Mouse (Mus musculus) lung, postnatal 4 days (tissue): Measurements from ENCODE around the gene Fastkd5.
"Not testable (repeated sequence)": the region's sequence is repeated elsewhere in the genome, so short reads cannot be mapped to it uniquely, and the experiment has no call there.

Experiments
- DNase-seq, 2 experiments: peaks; one replicate each; pipeline ENCODE4 v3.0.0; 2021

Fastkd5 gene

GRCm38 (mm10) chr2:130629839-130630203 lies at the start of gene Fastkd5, which contains the start of gene Ubox5:
Fastkd5 (minus strand) TSS chr2:130630027.
Ubox5 (minus strand) TSS chr2:130630038.
- DNase-seq: peak; percentile 90 to 94

DNA sequence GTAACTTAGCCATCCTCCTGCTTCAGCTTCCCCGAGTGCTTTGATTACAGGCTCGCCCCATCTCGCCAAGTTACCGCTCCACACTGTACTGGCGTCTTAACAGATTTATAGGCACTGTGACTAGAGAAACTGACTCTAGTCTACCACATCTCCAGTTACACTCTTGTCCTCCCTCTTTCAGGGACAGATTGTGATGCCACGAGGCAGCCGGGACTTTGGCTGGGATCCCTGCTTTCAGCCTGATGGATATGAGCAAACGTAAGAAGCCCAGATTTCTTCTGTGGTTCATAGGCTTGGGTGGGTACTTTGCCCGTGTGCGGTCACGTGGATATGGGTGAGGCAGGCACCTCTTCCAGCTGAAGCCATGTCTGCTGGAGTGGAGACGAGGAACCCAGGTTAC lies 49.3 kb upstream of the Fastkd5 start:
- no peak for DNase-seq

GRCm38 (mm10) chr2:130677211-130677610 lies 47.4 kb upstream of the Fastkd5 start:
- DNase-seq: no peak

GRCm38 (mm10) chr2:130667559-130667958 lies 37.7 kb upstream of the Fastkd5 start, which contains the start of gene Itpa:
Itpa (plus strand) TSS chr2:130667610.
- DNase-seq: peak; percentile 89 to 92

GRCm38 (mm10) chr2:130664102-130664701 lies 34.4 kb upstream of the Fastkd5 start, which contains the start of gene Ddrgk1:
Ddrgk1 (minus strand) TSS chr2:130664659.
- peak; percentile 94 to 96 for DNase-seq

DNA sequence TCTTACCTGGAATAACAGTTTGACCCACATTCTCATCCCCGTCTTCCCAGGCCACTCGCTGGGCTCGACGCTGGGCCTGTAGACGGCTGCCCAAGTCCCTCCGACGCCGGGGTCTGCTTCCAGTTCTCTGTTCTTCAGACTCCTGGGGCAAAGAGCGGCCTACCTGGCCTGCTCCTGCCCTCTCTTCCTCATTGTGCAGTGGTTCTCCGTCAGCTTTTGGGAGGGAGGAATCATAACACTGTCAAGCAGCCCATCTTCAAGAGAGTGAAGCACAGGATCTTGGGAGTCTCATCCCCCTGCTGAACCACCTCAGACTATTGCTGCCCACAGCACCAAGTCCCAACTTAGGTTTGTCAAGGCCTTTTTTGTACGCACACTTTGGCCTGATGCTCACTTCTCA lies 33.5 kb upstream of the Fastkd5 start:
- DNase-seq: no peak

DNA sequence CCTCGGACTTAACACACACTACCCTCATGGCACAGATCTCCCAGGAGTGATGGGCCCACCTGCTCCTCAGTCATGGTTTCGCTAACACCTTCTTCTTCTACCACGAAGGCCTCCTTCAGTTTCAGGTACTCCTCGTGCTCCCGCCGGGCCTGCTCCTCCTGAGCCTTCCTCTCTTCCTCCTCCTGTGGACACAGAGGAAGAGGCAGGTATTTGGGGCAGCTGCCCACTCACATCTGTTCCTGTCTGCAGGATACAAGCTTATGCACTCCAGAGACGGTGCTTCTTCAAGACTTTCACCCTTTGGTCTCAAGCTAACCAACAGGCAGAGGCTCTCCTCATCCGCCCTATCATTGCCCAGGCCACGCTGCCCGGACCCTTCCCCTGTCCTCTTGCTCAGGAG lies 28.7 kb upstream of the Fastkd5 start:
- DNase-seq: no peak

GRCm38 (mm10) chr2:130657541-130657940 lies 27.7 kb upstream of the Fastkd5 start:
- DNase-seq: no peak

GRCm38 (mm10) chr2:130656536-130656935 lies 26.7 kb upstream of the Fastkd5 start:
- DNase-seq: no peak

- no peak for DNase-seq
Observed at GRCm38 (mm10) chr2:130655660-130656339, 26.0 kb upstream of the Fastkd5 start.

DNA sequence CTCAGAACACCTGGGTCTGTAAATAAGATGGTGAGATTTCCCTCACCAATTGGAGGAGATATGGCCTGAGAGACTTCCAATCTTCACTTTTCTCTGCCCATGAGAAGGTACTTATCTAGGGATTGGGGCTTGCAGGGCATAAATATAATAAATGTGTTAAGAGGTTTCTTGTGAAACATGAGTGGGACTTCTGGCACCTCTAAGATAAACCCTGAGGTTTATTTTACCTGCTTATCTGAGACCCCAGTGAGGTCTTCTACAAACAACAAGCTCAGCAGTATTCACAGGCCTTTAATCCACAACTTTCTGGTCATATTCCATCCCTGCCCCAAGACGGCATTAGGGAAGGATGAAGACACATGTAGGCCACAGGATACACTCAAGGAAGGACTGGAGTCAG lies 23.9 kb upstream of the Fastkd5 start:
- DNase-seq: no peak

DNA sequence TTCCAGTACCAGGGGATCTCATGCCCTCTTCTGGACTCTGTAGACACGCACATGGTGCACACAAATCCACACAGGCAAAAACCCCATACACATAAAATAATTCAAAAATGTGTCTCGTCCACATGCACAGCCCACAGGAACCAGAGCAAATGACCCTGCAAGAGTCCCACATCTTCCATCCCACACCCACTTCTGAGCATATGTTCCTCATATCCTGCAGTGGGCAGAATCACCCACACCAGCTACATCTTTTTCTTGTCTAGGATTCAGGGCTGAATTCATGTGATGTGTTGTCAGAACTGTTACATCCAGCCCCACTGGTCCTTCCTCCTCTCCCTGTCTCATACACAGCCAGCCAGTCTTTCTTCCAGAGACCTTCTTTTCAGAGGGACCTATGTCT lies 23.5 kb upstream of the Fastkd5 start:
- no peak for DNase-seq

DNA sequence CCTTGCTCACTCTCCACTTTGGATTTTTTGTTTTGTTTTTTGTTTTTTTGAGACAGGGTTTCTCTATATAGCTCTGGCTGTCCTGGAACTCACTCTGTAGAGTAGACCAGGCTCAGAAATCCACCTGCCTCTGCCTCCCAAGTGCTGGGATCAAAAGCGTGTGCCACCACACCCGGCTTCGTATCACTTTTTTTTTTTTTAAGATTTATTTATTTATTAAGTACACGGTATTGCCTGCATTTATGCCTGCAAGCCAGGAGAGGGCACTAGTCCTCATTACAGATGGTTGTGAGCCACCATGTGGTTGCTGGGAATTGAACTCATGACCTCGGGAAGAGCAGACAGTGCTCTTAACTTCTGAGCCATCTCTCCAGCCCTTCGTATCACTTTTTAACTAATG lies 19.2 kb upstream of the Fastkd5 start:
- not testable (repeated sequence) for DNase-seq

DNA sequence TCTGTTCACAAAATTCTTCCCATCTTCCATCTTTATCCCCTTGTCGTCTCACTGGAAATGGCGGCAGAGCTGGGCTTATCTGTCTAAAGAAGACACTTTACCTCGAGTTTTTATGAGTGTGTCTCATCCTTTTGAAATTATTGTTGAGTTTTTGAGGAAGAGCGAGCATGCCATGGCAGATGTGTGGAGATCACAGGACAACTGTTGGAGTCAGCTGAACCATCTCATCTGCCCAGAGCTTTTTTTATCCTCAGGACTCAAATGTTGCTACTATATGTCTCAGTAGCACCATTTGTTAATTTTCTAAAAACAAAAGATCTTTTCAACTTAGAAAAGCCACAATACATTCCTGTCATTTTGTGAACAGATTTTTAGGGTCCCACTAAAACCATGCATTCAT lies 15.4 kb upstream of the Fastkd5 start:
- no peak for DNase-seq

DNA sequence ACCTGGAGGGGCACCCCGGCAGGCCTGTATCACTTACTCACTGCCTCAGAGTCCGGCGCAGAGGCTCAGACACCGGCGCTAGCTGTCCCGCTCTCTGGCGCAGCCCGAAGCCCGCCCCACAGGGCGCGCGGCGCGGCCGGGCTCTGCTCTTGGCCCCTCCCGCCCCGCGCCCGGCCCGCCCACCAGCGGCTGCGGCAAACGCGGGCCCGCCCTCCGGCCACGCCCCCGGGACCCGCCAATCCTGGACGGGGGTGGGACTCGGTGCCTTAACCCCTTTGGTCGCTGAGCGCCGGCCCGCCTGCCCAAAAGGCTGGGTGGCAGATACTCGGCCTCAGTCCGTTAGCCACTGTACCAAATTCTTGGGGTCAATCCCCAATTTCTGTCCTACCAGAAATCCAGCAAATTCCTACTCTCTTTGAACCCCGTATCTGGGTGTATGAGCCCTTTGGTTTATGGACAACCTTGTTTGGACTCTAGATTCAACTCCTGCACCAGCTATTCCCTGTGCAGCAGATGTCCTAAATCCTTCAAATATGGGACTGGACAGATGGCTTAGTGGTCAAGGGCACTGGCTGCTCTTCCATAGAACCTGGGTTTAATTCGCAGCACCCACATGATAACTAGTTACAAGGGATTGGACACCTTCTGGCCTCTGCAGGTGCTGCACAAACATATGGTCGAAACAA lies 13.0 kb upstream of the Fastkd5 start, which contains the start of gene Lzts3:
Lzts3 (minus strand) TSS at position 120 of the 686 bp plus-strand sequence.
- peak; percentile 95 for DNase-seq

DNA sequence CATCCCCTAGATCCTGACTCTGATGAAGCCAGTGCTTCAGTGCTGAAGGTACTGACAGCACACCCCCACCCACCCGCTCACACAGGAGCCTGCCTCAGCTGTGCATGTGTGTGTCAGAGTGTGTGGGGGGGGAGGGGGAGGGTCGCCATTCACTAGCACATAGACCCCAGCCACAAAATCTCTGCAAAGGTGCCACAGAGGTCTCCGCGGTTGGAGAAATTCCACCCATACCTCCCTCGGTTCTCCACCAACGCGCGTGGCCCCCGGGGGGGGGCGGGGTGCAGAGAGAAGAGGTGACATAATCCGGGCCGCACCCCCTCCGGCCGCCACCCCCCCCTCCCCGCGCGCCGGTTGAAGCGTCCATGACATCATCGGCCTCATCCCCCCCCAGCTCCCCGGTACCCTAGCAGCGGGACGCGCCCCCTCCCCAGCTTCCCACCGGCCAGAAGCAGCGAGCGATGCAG lies 12.4 kb upstream of the Fastkd5 start:
- DNase-seq: no peak

GRCm38 (mm10) chr2:130641351-130642025 lies 11.7 kb upstream of the Fastkd5 start:
- no peak for DNase-seq

DNA sequence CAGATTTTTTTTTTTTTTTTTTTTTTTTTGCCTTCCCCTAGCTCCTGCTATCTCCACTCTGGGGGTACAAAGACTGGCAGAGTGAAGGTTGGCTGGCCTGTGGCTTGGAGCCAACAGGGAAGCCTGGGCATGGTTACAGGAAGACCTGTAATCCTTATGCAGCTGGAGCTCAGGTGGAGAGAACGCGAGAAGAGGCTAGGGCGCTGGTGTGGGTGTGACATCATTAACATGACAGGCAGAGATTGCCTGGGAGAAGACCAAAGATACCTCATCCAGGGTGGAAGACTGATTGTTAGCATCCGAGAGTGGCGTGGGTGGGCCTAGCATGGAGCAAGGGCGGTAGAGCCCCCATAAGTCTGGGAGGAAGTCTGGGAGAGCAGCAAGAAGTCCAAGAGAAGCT lies 9.4 kb upstream of the Fastkd5 start:
- no peak for DNase-seq

DNA sequence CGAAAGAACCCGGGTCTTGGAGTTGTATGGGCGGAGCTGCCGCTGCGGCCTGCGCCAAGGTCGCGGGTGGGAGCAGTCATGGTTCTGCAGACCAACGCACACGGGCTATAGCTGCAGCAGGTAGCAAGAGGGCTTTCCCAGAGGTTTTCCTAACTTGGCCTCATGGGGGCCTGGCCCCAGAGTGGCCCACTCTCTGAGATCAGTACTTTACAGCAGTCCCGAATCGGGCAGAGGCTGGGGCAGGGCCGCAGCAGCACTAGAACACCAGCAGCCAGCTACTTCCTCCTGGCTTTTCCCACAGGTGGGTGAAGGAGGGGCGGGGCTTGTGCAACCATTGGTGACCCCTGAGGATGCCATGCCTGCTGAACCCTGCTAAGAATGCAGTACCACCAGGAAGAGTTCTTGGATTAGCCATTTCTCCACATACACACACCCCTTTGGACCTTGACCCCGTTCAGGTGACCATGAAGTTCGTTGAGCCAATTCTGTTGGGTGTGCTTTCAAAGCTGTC lies 8.3 kb upstream of the Fastkd5 start:
- DNase-seq: no peak

DNA sequence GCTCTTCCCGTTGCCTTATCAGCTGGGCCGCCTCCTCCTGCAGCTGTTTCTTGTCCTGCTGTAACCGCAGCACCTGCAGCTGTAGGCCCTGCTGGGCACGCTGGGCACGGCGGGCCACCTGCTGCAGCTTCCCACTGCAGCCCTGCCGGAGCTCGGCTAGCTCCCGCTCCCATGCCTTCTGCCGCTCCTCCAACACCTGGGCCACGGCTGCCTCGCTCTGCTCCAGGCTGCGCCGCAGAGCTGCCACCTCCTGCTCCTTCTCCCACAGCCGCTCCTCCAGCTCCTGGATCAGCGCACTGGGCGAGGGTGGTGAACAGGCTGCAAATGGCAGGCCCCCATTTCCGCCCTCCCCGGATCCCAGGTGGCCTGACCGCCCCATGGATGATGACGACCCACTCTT lies 6.0 kb upstream of the Fastkd5 start:
- no peak for DNase-seq

DNA sequence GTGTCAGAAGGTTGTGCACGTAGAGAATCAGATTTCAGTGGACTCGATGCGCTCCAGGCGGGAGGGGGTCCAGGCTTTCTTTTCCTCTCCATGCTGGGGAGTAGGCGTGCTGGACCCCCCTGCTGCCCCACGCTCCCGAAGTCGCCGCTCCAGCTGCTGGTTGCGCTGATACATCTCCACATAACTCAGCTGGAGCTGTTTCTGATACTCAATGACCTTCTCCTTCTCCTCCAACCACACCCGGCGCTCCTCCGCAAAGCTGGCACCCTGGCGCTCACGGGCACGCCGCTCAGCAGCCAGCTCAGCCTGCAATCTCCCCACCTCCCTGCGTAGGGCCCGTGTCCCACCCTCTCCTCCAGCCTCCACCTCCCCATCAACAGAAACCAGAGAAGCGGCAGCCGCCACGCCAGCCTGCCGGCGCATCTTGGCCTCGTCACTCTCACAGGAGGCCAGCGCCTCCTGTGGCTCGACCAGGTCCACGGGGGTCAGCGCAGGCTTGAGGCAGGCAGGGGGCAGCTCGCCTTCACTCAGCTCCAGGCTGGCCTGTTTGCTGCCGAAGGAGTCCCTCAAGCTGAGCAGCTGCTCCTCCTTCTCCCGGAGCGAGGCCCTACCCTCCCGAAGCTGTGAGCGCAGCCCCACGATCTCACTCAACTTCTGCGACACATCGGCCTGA lies 5.0 kb upstream of the Fastkd5 start:
- peak; percentile 39 to 53 for DNase-seq

GRCm38 (mm10) chr2:130634006-130634738 lies 4.3 kb upstream of the Fastkd5 start:
- no peak for DNase-seq
